Mouse (Mus musculus): ENCODE results near the gene Tor4a.

DNA sequence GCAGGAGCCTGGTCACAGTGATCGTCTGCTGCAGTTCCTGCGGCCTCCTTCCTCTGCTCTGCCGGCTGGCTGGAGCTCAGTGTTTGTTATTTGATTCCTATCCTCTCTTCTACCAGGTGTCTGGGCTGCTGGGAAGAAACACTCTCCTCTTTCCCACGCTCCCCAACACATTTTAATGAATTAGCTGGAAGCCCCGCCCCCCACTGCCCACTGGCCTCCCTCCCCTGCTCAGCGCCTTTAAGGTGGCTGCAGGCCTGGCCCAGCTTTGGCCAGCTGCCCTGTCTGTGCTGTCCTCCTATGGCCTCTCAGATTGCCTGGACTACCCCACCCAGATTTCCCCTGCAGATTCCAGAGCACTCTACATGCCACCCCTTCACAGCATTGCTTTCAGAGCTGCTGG is 19.0 kb downstream of the Tor4a start:
- no peak for TF ChIP-seq EP300 (IDR thresholded peaks at IDR 0.05; ENCODE audit: low read depth)
- no peak for TF ChIP-seq CTCF (IDR thresholded peaks at IDR 0.05; ENCODE audit: low read depth)
